Mouse (Mus musculus) hematopoietic stem cell, adult 5-6 weeks (primary cell): Measurements from ENCODE around the gene Zfp697. TPM values are rescaled to one million over a fixed set of nuclear protein-coding genes. Genes with fewer than 3 reads are reported as not detected.
A peak's percentile ranks its signal among the peaks of the same experiment; 100 is the strongest.

Experiments used
- ATAC-seq, 2 experiments: fragments of 125-278 bp in 1 of 2; replicated peaks in 1 of 2; 2 replicates each; pipeline ENCODE4 v1.8.0; 2016 to 2017; ENCODE audit warnings: inconsistent platforms in 2 of 2, mild to moderate bottlenecking in 2 of 2, moderate number of reproducible peaks in 2 of 2, low read depth in 1 of 2, moderate TSS enrichment in 1 of 2; ENCODE audit not compliant: low FRiP score in 2 of 2, poor library complexity in 2 of 2, severe bottlenecking in 2 of 2, insufficient read depth in 1 of 2, low TSS enrichment in 1 of 2
- total RNA-seq: library from RNA; stranded (forward); fragments of 172-1452, 232-1000 nt; gene quantifications from 2 replicates; pipeline ENCODE4 v1.2.3, GENCODE M21; 2017

The Zfp697 gene
- total RNA-seq: 1.3 and 1.9 TPM in 2 replicates

- peak; percentile 59 to 67 for ATAC-seq
Measured at GRCm38 (mm10) chr3:98382246-98382939, at the start of gene Zfp697. Zfp697 (plus strand) TSS chr3:98382461.

DNA sequence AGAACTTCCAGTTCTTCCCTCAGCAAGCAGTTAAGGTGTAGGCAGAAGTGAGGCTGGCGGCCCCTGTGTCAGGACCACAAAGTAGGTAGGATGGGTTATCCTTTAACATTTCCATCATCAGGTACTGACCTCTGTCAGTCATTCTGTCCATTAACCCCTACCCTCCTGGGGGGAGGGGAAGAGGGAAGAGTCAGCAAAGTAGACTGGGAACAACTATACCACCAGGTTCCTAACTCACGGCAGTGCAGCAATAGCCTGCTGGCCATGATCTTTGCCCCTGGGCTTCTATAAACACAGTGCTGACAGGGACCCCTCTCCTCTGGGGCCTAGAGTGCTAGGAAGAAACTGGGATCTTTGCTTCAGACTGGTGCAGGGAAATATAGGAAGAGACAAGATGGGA lies 48.3 kb upstream of the Zfp697 start:
- ATAC-seq: no peak

DNA sequence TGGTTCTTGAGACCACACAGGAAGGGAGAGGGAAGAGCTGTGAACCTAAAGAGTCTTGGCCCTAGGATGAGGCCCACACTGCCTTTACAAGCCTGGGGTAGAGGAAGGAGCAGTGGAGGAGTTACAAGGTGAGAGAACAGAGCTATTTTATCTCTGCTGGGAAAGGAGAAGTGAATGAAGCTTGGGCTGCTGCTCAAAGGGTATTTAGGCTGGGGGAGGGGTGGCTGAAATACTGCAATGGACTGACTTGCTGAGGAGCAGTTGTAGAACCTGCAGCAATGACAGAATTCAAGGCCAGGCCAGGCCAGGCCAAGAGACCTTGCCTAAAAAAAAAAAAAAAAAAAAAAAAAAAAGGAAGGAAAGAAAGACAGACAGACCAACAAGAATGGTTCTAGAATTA lies 46.9 kb upstream of the Zfp697 start:
- ATAC-seq: 0 out of 4 replicates have a peak, but pooled peaks have one; percentile 0 to 11

GRCm38 (mm10) chr3:98335886-98336285 lies 46.4 kb upstream of the Zfp697 start:
- peak; percentile 24 to 37 for ATAC-seq

DNA sequence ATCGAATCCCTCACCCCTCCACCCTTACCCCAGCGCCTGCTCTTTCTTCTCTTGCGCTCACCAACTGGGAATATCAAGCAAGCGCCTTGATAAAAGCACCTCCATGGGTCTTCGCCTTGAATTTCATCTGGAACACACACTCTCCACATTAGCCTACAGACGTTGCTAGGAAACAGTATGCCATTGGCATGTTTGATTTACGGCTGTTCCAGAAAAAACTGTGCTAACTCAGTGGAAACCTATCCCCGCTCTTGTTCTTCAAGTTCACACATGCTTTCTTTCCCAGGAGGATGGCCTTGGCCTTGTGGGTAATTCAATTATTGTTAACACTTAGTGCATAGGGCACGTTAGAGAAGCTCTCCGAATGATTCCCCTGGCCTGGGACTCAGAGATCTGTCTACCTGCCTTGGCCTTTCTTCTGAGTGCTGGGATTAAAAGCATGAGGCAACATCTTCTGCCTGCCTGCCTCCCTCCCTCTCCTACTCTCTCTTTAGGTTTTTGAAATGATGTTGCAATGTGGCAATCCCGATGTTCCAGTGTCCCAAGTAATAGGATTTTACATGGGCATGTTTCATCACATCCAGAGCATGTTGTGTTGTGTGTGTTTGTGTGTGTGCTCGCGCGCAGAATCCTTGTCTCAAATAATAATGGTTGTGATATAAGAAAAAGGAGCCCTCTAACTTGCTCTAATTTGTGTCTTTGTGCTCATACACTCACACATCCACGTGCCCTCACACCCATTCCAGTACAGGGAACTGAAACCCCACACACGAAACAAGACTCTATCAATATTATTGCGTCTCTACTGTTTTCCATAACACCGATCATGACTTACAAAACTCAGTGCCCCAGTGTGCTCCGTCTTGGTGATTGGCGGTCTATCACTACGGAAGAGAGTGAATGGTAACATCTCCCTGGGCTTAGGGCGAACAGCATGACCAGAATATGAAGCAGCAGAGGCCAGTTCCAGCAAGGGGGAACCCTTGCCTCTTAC lies 45.3 kb upstream of the Zfp697 start:
- ATAC-seq: no peak

DNA sequence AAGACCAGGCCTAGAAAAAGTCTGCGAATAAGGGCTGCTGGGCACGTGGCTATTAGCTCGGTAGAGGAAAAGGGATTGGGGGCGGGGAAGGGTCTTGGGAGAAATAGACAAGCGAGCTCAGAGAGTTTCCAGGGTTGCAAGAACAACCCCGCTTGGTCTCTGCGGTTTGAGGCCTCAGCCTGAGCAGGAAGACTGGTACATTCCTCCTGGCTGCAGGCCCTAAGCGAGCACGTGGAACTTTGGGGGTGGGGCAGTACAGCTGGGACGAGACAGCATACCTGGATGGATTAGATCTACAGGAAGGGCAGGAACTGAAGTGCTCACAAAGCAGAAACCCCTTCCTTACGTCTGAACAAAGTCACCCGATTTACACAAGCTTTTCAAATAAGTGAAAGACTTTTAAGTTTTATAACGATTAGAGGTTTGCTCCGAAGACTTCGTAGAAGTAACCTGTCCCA lies 43.6 kb upstream of the Zfp697 start:
- peak; percentile 52 to 60 for ATAC-seq

GRCm38 (mm10) chr3:98339097-98339705 lies 43.1 kb upstream of the Zfp697 start:
- ATAC-seq: no peak

DNA sequence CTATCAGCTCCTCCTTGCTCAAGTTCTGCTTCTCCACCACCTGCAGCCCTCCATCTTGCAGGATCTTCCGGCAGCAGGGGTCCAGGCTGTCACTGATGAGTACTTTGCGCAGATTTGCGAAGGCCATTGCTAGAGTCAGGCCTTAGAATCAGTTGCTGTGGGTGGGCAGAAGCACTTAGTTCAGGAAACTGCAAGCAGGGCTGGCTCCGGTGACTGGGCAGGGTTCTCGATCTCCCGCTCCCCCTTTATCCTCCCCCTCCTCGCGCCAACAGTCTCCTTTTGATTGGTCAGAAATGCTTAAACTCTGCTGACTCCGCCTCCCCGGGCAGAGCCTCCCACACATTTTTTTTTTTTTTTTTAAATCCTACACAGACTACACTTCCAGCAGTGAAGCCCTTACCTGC lies 42.6 kb upstream of the Zfp697 start, which contains the start of gene Phgdh:
Gene Phgdh, minus strand, starts transcription at position 285 of the 404 bp plus-strand sequence.
- peak; percentile 67 to 72 for ATAC-seq

GRCm38 (mm10) chr3:98340818-98341594 lies 41.3 kb upstream of the Zfp697 start:
- ATAC-seq: no peak

DNA sequence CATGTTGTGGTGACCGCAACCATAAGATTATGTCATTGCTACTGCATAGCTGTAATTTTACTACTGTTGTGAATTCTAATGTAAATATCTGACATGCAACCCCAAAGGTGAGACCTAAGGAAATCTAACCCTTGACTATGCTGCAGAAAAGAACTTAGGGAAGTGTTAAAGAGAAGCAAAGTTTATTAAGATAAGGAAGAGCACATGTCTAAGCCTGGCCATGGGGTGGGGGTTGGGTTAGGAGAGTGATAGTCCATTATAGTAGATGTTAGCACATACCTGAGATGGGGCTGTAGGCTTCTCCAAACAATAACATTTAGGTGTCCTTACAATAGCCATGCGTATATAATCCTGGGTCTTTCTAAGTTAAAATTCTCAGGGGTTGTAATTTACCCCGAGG lies 39.0 kb upstream of the Zfp697 start:
- no peak for ATAC-seq

- peak; percentile 91 to 95 for ATAC-seq
Measured at GRCm38 (mm10) chr3:98348106-98348505, 34.2 kb upstream of the Zfp697 start.

- peak; percentile 27 to 51; a peak in 3 of 4 replicates for ATAC-seq
Measured at GRCm38 (mm10) chr3:98348705-98349104, 33.6 kb upstream of the Zfp697 start.

DNA sequence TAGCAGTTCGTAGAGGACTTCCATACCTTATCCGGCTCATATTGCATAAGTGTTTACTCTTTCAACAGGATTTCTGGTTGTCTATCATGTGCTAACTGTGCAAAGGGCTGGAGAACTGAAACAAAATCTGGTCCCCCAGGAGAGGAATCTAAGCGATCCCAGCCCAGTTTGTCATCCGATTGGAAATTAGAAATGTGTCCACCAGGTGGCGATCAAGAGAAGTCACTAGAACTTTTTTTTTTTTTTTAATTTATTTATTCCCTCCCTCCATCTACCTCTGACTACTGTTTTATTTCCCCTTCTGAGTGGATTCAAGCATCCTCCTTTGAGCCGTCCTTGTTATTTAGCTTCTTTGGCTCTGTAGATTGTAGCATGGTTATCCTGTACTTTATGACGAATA lies 28.4 kb upstream of the Zfp697 start:
- peak in 1 of 2 experiments; percentile 23; a peak in 1 of 4 replicates for ATAC-seq

DNA sequence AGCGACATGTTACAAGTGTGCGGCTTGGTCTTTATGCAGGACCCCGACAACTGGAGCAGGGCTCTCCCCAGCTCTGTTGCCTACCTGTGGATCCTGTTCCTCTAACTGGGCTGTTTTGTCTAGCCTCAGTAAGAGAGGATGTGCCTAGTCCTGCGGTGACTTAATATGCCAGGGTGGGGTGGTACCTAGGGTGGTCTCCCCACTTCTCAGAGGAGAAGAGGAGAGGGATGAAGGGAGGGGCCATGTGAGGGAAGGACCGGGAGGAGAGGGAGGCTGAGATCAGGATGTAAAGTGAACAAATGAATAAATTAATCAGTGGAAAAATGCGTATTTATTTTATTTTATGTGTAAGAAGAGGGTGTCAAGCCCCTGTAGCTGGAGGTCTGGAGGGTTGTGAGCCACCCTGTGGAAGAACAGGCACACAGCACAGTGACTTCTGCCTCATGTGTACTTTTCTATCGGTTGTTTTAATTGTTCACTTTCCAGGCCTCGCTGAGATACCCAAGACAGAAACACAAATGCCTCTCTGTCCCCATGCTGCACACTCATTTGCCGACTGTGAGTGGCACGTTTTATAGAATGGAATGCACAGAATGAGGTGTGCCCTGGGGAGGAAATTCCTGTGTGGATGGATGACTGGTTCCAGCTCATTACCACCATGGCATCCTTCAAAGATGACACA lies 26.8 kb upstream of the Zfp697 start:
- ATAC-seq: no peak

GRCm38 (mm10) chr3:98356026-98356365 lies 26.3 kb upstream of the Zfp697 start:
- ATAC-seq: no peak

DNA sequence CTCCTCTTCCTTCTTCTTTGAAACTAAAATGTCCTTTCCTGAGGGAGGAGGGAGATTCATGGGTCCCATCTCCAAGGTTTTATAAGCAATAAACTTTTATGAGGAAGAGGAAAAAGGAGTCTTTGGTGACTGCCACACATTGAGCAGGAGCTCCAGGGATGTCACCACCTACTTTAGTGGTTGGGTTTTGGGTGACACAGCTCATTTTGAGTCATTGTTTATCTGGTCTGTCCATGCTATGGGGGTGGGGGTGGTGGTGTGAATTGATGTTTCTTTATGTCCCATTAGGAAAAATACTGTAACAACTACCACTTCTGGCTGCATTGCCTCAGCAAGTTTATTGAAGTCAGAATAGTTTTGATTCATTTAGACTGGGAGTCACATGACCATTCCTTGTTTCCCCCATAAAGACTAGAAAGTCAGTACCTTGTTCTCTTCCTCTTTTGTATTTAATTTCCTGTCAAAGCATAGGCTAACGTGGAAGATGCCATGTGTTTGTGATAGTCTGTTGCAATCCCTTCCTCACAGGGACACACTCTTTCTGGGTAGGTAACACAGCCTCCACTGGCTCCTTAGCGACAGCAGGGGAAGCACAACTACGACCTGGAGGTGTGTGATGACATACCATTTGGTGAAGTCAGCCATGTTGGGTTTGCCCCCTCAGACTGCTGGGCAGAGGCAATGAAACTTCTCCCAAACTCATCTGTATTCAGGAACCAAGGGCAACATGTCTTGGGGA lies 25.5 kb upstream of the Zfp697 start:
- peak in 1 of 2 experiments; percentile 38; a peak in 2 of 4 replicates for ATAC-seq
